Mouse (Mus musculus) heart, postnatal 10 days (tissue): ENCODE data around the gene Tmtc4. TPM values are rescaled to one million over a fixed set of nuclear protein-coding genes. Genes with fewer than 3 reads are reported as not detected.
A peak's percentile ranks its signal among the peaks of the same experiment; 100 is the strongest.

Experiments
- DNase-seq, 2 experiments: peaks; one replicate each; pipeline ENCODE4 v3.0.0; 2021
- intact Hi-C: fragments of 180-260 bp; cut with DNase I; formaldehyde crosslinking; loops from one replicate; pipeline ENCODE4 v1.15.1; 2025
- total RNA-seq, 2 experiments: library from RNA; stranded (reverse); gene quantifications; 2 replicates each; pipeline ENCODE4 v1.2.3; 2021

Tmtc4 gene
- total RNA-seq, 2 experiments from 2014 or later = 14.3 to 22.4 TPM

DNA sequence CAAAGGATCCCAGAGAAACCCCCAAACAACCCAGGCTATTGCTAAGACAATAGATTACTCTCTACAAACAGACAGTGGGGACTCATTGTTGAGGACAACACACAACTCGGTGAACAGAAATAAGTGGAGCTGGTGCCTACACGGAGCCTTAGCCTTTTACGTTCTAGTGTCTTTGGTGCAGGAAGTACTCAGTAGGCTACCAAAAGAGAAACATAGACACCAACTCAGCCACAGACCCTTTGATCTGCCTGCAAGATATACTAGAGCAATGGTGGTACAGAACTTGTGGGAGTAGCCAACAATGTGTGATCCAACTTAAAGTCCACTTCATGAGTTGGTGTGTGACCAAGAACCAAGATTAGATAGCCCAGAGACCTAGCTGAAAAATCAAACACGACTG lies 75.8 kb downstream of the Tmtc4 start:
- no peak for DNase-seq
- intact Hi-C loops = no loop called here

DNA sequence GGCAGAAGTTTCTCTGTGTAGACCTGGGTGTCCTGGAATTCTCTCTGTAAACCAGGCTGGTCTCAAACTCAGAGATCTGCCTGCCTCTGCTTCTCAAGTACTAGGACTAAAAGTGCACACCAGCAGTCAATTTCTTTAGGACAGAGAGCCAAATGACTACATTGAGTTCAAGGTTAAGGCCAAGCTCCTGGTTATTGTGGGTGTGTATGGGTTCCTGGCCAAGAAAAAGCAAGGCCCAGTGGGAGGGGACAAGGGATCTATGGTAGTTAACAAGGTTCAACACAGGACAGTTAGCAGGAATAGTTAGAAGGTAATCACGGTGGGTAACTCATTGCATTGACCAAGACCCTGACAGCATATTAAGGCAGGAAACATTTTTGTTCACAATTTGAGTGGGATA lies 78.8 kb downstream of the Tmtc4 start:
- intact Hi-C loops = no loop called here
- DNase-seq = no peak

DNA sequence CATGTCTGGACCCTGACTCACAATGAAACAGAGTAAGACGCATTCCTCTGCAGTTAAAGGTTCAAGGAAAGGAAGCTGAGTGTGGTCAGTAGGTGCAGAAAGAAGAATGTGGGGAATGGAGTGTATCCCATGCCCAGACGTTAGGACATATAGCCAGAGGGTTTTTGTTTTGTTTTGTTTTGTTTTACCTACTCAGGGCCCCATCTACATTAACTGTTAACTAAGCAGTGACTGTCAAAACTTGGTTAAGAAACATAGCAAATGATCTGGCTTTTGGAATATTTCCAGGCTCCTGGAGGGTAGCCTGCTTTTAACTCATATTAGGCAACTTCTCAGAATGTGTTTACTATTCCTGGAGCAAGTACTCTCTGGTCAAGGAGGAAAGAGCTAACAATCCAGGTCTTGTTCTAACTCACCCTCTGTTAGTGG lies 79.9 kb downstream of the Tmtc4 start:
- DNase-seq = no peak
- intact Hi-C loops = no loop called here

DNA sequence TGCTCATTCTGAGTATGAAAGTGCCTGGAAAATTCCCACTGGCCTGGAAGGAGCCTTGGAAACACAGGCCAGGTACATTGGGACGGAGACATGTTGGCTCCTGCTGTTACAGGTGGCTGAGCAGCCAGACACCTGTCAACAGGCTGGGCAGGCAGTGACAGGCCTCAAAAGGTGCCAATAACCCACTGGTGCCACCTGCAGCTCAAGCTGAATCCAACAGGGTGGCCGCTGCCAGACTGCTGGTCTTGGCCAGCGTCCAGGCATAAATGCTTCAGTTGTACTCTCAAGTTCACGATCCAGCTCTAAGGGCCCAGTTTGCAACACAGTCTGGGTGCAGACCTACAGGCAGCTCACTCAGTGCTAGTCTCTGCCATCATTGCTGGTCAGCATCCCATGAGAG lies 81.0 kb downstream of the Tmtc4 start:
- intact Hi-C loops = no loop called here
- DNase-seq = peak; percentile 89

DNA sequence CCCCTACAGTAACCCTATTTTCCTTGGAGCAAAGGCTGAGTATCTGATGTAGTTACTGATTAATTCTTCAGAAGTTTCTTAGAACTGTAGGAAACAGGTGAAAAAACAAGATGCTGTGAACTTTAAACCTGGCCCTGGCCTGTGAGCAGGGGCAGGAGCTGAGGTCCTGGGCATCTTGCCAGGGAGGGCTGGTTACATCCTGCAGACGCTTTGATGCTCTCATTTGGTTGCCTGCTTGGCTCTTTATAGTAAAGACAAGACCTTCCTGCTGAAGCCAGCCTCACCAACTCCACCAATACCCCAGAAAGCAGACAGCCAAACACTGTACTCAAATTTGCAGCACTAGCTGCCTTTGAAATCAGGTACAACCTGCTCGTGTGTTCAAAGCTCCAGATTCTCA lies 81.7 kb downstream of the Tmtc4 start:
- peak; percentile 30 to 41 for DNase-seq
- intact Hi-C loops = no loop called here

DNA sequence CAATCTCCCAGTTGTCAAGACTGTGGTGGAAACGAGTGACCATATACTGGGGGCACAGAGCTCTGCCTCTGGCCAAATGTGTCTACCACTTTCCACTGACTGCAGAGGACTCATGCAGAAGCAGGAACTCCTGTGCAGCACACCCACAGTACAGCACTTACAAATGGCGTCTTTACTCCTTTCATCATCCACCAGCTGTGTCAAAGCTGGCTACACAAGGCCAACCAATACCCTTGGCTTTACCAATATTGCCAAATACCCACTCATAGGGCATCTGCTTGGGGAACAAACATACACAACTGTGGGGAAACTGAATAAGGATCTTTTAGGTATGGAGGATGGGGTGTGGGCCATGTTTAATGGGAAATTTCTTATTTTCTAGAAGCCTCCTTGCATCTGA lies 82.1 kb downstream of the Tmtc4 start:
- intact Hi-C loops = no loop called here
- DNase-seq = no peak

DNA sequence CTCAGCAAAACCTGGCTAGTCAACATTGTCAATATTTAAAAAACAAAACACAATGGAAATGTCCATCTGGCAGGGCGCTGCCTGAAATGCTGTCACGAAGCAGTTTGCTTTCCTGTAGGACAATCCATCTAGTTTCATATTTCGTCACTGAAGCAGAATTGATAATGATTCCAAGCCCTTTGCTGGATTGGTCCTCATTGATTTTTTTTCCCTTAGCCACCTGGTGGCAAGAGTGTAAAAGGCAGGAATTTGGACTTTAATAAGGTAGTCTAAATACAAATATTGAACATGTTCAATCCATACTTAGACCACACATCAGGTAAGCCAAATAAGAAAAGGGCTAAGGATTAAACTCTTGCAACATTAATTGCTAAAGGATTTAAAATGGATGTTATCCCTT lies 82.7 kb downstream of the Tmtc4 start:
- intact Hi-C loops = no loop called here
- no peak for DNase-seq

DNA sequence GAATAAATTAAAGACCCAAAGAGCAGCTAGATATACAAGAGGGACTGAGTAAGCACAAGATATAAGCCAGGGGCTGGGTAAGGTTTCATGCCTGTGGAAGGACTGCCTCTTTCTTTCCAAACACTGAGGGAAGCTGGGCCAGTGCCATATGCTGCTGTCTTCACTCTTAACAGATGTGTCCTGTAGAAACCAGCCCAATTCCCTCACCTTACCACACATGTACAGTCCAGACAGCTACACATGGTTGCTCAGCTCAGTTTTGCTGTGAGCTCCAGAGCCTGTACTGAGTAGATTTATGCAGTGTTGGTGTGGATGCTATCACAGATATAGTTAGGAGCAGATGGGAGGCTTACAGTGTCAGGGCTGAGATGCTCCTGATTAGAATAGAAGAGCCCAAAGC lies 83.2 kb downstream of the Tmtc4 start:
- intact Hi-C loops = no loop called here

DNA sequence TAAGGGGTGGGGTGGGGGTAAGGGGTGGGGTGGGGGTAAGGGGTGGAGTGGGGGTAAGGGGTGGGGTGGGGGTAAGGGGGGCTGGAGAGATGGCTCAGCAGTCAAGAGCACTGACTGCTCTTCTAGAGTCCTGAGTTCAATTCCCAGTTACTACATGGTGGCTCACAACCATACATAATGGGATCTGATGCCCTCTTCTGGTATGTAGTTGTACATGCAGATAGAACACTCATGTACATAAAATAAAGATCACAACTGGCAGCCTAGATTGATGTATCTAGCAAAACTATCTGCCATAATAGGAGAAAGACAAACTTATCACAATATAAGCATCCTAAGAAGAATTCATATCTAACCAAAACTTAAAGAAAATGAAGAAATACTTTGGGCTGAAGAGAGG lies 85.3 kb downstream of the Tmtc4 start:
- DNase-seq = no peak
- intact Hi-C loops = no loop called here

More for the DNA sequence above, 83.2 kb downstream of the Tmtc4 start:
- no peak for DNase-seq

DNA sequence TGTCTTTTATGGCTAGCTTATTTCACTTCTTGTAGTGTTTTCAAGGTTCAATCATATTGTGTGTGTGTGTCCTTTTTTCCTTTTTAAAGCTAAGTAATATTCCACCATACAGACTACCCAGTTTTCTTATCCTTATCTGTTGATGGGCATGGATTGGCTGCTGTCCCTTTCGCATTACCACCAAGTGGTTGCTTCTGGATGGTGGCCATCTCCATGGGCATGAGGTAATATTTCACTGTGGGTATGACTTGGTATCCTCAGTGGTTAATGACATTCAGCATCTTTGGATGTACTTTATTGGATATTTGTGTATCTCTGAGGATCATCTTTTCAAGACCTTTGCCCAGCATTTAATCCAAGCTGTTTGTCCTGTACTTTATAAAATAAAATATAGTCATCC lies 87.7 kb downstream of the Tmtc4 start:
- intact Hi-C loops = no loop called here
- no peak for DNase-seq

DNA sequence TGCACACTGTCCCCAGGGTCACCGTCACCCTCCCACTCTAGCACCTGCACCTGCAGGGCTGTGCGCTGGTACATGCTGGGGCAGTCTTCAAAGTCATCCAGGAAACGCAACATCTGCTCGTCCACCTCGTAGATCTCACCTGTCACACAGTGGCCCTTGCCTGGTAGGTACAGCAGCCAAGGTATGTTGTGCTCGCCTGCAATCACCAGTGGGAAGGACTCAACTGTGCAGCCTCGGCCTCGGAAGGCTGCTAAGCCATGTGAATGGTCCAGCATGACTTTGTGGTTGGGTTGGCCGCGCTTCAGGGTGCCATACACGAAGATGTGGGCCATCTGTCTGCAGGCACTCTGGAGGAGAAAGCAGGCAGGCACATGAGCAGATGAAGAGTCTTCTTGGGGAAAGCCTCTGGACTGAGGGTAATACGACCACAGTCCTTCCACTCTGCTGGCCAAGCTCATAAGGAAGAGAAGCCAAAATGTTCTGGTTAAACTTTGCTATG lies 92.3 kb downstream of the Tmtc4 start:
- no peak for DNase-seq
- intact Hi-C loops = no loop called here

DNA sequence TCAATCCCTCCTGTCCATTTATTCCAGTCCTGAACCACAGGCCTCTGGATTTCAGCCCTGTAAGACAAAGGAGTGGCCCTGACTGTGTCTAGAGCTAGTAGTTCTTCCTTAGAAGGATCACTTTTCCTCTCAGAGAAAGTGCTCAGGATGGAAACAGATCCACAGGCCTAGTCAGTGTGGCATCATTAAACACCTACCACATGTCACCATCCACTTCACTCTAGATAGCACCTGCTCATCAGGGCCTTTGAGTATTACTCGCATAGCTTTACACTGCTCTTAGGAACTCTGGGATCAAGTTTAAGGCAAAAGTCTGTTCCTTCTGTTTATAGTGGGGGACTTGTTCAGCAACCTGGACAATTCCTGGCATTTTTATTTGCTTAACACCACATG lies 95.4 kb downstream of the Tmtc4 start:
- no peak for DNase-seq
- intact Hi-C loops = no loop called here

DNA sequence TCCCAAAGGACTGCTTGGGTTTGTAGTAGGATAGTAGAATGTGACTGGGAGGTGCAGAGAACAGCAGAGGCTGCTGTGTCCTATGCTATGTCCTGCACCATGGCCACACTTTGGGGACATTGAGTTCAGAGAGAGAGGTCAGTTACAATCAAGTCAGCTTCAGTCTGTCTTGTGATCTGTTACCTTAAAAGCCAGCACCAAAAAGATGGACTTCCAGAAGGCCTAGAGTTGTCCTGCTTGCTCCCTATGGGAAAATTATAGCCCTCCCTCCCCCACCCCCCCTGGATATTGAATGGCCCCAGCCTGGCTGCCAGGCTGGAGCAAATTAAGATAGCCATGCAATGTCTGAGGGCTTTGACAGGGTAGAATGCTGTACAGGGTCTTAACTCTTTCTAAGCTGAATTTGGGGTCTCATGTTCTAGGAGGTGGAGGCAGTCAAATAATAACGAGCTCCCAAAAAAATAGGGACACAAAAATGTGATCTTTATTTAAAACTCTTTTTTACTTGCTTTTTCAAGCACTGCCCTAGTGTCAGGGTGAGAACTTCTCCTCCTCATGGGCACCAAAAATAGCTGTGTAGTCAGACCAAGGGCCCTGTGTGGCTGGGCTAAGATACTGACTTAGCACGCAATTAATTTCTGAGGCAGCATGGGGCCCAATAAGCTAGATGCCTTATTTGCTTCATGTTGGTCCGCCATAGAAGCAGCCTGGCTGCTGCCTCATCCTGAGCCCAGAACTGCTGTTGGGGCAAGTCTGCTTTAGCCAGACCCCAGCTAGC lies 95.9 kb downstream of the Tmtc4 start:
- no peak for DNase-seq
- intact Hi-C loops = no loop called here

DNA sequence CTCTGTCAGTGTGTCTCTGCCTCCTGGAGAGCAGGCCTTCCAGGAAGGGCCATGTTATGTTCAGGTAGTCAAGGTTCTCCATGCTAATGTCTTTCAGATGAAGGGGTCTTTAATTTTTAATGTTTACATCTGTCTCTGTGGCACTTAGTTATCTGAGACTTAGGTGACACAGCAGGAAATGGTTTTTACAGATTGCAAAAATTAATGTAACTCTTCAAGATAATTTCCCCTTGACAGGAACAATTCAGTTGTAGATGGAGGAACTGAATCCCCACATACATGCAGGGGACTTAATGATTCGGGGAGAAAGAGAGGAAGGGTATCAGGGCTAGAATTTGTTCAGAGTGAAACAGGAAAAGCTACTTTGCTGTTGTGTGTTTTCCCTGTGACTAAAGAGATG lies 96.6 kb downstream of the Tmtc4 start:
- intact Hi-C loops = no loop called here

DNA sequence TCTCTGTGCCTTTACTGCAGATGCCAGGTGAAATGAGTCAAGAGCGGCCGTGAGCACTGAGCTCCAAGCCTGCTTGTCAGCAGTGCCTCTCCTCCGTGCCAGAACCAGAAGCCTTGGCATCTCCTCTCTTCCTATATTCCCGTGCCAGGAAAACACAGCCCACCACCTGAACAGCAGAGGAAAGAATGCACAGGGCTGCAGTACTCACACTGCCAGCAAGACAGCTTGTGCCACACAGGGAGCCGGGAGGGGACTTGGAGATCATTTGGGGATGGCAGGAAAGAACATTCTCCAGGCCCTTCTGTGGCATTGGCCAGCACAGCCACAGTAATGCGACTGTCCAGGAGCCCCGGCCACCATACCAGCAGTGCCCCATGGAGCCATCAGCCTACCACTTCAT lies 97.9 kb downstream of the Tmtc4 start:
- intact Hi-C loops = no loop called here
- peak in 1 of 2 experiments; percentile 44 for DNase-seq

More for the DNA sequence above, 96.6 kb downstream of the Tmtc4 start:
- no peak for DNase-seq

DNA sequence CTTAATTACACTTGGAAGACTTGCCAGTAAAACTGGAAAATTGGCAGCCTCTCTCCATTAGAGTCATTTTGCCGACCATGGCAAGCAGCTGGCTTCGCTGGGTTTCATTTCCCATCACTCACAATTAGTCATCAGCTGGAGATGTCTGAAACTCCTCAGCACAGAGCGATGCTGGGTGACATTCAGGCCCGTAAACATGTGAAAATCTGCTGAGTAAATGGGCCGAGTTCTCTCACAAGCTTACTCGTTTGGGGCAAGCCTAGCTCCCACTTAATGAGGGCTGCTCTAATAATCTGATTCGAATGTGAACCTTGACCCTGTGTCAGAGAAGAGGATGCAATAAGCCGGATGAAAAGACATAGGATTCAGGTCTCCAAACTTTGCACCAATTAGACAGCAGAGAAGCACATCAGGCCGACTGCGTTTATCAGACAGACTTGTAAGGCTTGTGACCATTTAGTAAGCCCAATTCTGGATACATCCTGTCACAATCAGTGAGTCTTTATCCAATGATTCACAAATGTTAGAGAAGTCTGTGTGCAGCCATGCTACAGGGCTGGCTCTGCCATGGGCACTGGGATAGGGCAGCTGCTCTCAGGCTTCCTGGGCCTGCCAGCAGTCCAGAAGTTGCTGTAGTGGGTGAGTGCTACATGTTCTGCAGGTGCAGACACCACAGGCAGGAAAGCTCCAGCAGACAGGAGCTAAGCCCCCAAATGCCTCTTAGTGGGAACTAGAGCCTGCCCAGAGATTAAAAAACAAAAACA lies 99.8 kb downstream of the Tmtc4 start:
- no peak for DNase-seq
- intact Hi-C loops = no loop called here

DNA sequence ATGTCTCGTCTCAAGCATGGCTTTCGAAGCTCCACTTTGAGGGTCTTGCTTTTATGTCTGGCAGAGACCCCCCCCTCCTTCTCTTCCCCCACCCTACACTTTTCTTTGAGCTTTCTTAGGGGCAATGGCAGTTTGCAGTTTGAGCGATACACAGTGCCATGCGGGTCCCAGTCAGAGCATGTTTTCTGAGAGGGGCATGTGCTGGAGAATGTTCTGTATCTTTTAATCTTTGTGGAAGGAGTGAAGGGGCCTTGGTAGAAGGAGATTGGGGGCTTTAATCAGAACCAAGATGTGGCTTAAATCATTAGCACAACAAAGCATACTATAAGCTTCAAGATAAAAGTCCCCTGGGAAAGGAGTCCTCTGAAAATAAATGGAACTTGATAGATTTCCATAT lies 100.4 kb downstream of the Tmtc4 start:
- intact Hi-C loops = no loop called here
- DNase-seq = no peak

DNA sequence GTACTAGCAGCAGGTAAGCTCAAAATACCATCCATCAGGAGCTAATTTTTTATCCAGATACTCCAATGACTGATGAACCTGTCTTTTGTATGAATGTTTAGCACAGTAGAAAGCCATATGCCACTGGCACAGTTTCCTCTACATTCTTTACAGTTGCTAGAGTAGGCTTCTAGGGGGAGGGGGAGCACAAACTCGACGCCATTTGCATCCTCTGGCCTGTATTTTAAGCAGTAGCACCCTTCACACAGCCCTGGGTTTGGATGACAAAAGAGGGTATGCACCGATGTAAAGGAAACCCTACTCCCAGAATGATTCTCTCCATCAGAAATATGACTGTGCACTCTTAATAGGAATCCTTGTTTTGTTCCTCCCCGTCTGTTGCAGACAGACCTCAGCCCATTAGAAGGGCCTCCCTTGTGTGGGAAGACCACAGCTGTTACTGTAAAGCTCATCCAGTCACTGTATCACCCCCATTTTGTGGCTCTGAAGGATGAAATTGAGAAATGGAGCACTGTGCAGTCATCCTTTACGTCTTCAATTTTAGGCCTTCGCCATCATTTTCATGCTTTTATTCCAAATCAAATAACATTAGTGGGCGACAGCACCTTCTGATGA lies 100.9 kb downstream of the Tmtc4 start:
- intact Hi-C loops = no loop called here
- DNase-seq = no peak

DNA sequence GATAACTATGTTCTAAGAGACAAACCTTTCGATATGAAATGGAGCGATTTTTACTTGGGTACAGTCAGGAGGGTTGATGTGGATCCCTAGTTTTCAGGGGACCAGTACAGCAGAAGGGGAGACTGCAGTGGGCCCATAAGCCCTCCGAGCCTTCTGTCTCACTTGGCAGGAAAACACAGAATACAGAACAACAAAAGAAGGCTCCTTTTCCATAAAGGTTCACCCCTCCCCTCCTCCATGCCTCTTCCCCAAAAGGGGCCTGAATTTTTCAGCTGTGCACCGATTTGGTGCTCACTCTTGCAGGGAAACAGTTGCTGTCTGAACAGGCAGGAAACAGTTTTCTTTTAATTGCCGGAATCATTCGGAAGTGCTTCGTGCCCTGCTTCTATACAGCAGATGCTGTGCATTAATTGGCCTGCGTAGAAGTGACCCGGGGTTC lies 101.6 kb downstream of the Tmtc4 start:
- DNase-seq = no peak
- intact Hi-C loops = no loop called here

DNA sequence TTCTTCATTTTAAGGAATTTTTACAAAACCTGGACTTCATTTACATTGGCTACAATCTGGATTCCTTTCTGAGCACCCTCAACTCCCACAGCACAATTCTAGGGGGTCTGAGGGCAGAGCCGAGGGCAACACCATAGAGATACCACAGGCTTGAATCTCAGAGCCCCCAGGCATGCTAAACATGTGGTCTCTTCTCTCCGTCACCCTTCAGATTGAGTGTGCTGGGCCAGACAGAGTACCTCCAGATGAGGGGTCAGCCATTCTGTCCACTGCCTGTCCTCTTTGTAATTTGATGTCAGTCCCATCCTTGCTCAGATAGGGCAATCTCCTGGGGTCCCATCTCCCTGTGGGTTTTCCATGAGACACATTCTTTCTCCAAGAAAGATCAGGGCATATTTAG lies 102.1 kb downstream of the Tmtc4 start:
- DNase-seq = no peak
- intact Hi-C loops = no loop called here

DNA sequence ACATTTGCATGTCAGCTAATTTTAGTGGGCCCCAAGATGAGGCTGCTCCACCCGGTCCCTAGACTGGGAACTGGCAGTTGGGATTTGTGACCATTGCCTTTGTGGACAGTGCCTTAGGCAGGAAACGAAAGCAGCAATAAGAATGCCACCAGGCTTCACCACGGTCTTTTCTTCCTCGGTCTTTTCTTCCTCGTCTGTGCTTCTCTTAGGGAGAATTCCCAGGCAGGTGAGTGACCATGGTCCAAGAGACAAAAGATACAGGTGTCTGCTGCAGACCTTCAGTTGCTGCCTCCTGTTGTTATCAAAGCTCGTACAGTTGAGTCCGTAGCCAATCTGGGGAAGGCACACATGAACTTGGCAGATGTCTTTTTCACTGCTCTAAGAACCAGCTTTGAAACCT lies 103.5 kb downstream of the Tmtc4 start:
- intact Hi-C loops = no loop called here
- no peak for DNase-seq

DNA sequence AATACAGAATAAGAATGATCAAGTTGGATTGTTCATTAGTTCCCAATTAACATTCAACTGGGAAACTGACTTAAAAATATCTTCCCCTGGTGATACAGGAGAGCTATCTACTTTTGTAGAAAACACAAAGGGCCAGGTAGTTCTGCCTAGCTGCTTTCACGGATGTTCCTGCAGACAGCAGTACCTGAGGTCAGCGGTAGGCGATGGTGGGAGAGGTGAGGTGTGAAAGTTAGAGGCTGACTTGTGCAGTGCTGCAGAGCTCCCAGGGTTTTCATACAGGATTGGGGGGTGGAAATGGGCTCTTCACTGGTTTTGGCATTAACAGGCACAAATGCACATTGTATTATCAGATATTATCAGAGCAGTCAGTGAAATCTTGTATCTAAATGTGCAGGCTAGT lies 106.0 kb downstream of the Tmtc4 start:
- DNase-seq = no peak
- intact Hi-C loops = loop anchor here (5.0 kb wide), 2 partner anchors 240 to 810 kb away; no protein-coding TSS in a partner anchor
